ENCODE assay signal across 18 mouse cellular contexts in genomic region chr7:138505205-138505604, GRCm38 (mm10).
"Had no signal": no experiment of that assay in that cellular context is flagged by ENCODE, and none has a peak within 500 bp of the region (broad histone marks: within the 10 kb centered on the region; RNA-seq: fewer than 3 reads in every experiment).

No protein-coding gene starts in this region.

- DNase-seq: lung, adult 18-20 months; lung, embryonic 14.5 days; lung, postnatal 10 days; lung, postnatal 4 days; midbrain, embryonic 14.5 days; retina, postnatal 1 day; right cerebral cortex, adult 18-20 months; right cerebral cortex, postnatal 25 days; right cerebral cortex, postnatal 4 days; spleen, adult 18-20 months; thymus, adult 2 months; thymus, postnatal 25 days; thymus, postnatal 4 days had no signal

- H3K27me3 ChIP-seq: midbrain, embryonic 12.5 days; neural tube, embryonic 13.5 days; neural tube, embryonic 15.5 days had no signal

- H3K27ac ChIP-seq: midbrain, embryonic 10.5 days; midbrain, embryonic 12.5 days; neural tube, embryonic 13.5 days; neural tube, embryonic 15.5 days had no signal

- H3K9me3 ChIP-seq: midbrain, embryonic 10.5 days; midbrain, embryonic 12.5 days; neural tube, embryonic 13.5 days; neural tube, embryonic 15.5 days had no signal

- H3K4me3 ChIP-seq: midbrain, embryonic 10.5 days; midbrain, embryonic 12.5 days; myocyte; neural tube, embryonic 13.5 days; neural tube, embryonic 15.5 days had no signal

- H3K4me1 ChIP-seq: midbrain, embryonic 12.5 days had no signal

- H3K36me3 ChIP-seq: midbrain, embryonic 10.5 days; midbrain, embryonic 12.5 days; neural tube, embryonic 13.5 days; neural tube, embryonic 15.5 days had no signal
